Mouse (Mus musculus) spleen, adult 2 months (tissue): ENCODE measurements around the gene Kif5c.

Experiments used
- CTCF ChIP-seq: fragments of 200-500 bp; IDR thresholded peaks from 2 replicates; pipeline ENCODE4 v1.5.1; 2011; ENCODE audit warnings: mild to moderate bottlenecking, inconsistent platforms; ENCODE audit not compliant: insufficient read depth, insufficient read length, insufficient replicate concordance; ENCODE audit errors: extremely low read depth
- POLR2A ChIP-seq: fragments of 200-500 bp; IDR thresholded peaks from 2 replicates; pipeline ENCODE4 v1.6.1; 2011; ENCODE audit warnings: low read depth, low read length, inconsistent platforms

GRCm38 (mm10) chr2:49602791-49603349, 16.2 kb upstream of the Kif5c start:
- TF ChIP-seq POLR2A (no peak), CTCF (no peak)
